Comparison of ENCODE assay signal across 8 mouse cellular contexts in genomic region chr4:134930684-134931481, GRCm38 (mm10). TPM values are rescaled to one million over a fixed set of nuclear protein-coding genes. Genes with fewer than 3 reads are reported as not detected.
DNase-seq lines count a peak whose midpoint lies in the region; ATAC-seq lines count a peak whose summit lies in the region.

Gene Syf2 (plus strand): TSS chr4:134930898.

- no peaks in the 10 kb centered on the region for H3K27me3 ChIP-seq in hindbrain, embryonic 13.5 days

- under 1% methylated on average over 68 of the region's 68 CpGs for WGBS in hindbrain, embryonic 13.5 days

- peaks cover 27% of the 10 kb centered on the region for H3K4me1 ChIP-seq in hindbrain, embryonic 13.5 days (replicated peaks)

- H3K4me2 ChIP-seq in hindbrain, embryonic 13.5 days, result peak within 1 kb of the TSS; percentile 93

- DNase-seq in NIH3T3 (ENCODE audit: low read depth), result peak; percentile 98
- DNase-seq in cerebellum, postnatal 10 days, result peak; percentile 98
- peak; percentile 91 to 93 for DNase-seq in frontal cortex, postnatal 14 days (ENCODE audit: low spot score in 2 of 2)
- peak; percentile 87 to 90 for DNase-seq in layer of hippocampus, postnatal 25 days (ENCODE audit: extremely low spot score in 1 of 2, low spot score in 1 of 2)
- peak; percentile 97 for DNase-seq in lung, postnatal 25 days (ENCODE audit: low spot score)
- DNase-seq in retina, embryonic 14.5 days (ENCODE audit: low spot score), result peak; percentile 97
- DNase-seq in thymus, postnatal 4 days, result peak; percentile 89

- ATAC-seq in hindbrain, embryonic 13.5 days (ENCODE audit: low FRiP score), result peak; percentile 97

- peak within 1 kb of the TSS; percentile 96 for H3K4me3 ChIP-seq in hindbrain, embryonic 13.5 days

- peaks cover 59% of the 10 kb centered on the region for H3K36me3 ChIP-seq in hindbrain, embryonic 13.5 days

- peak within 1 kb of the TSS; percentile 85 for H3K27ac ChIP-seq in hindbrain, embryonic 13.5 days

- H3K9ac ChIP-seq in hindbrain, embryonic 13.5 days, result peak within 1 kb of the TSS; percentile 87

- H3K9me3 ChIP-seq in hindbrain, embryonic 13.5 days, result no peaks in the 10 kb centered on the region

RNA-seq across cellular contexts. Expression of gene Syf2, which starts in this region (rescaled TPM):
- polyA plus RNA-seq in hindbrain, embryonic 13.5 days (2015; fragmentation: Nextera tagmentation; extraction: Ambion mirVana), result 65.5 and 70.4 TPM in 2 replicates
- total RNA-seq in layer of hippocampus, postnatal 25 days (2021), result 10 to 100 TPM; 50.7 to 55.3 TPM

Comparison
In these comparisons a context has a peak if more than half of its experiments do, and no peak if none do; other contexts are left out.
1. Peak in every context shown above with its lines: DNase-seq, ATAC-seq, H3K4me3 ChIP-seq and H3K27ac ChIP-seq.